Mouse (Mus musculus) limb, embryonic 10.5 days (tissue): ENCODE measurements around the gene Cask. TPM values are rescaled to one million over a fixed set of nuclear protein-coding genes. Genes with fewer than 3 reads are reported as not detected.

Experiments
- DNase-seq: peaks from one replicate; pipeline ENCODE4 v3.0.0-alpha.2; 2017; ENCODE audit warnings: low spot score
- H3K27ac ChIP-seq: fragments of 300-500 bp; sonication (generic); 2 replicates; pipeline ENCODE4 v1.5.1; 2016; ENCODE audit warnings: mild to moderate bottlenecking
- H3K27me3 ChIP-seq: fragments of 300-500 bp; sonication (generic); 2 replicates; pipeline ENCODE4 v1.6.1; 2016; ENCODE audit warnings: low read depth, mild to moderate bottlenecking; ENCODE audit not compliant: poor library complexity, severe bottlenecking
- H3K36me3 ChIP-seq: fragments of 300-500 bp; sonication (generic); 2 replicates; pipeline ENCODE4 v1.6.1; 2016; ENCODE audit warnings: mild to moderate bottlenecking, moderate library complexity
- H3K4me1 ChIP-seq: fragments of 300-500 bp; sonication (generic); 2 replicates; pipeline ENCODE4 v1.6.1; 2016
- H3K4me3 ChIP-seq: fragments of 300-500 bp; sonication (generic); 2 replicates; pipeline ENCODE4 v1.5.1; 2016; ENCODE audit warnings: mild to moderate bottlenecking, moderate library complexity
- H3K9me3 ChIP-seq: fragments of 300-500 bp; sonication (generic); replicated peaks from 2 replicates; pipeline ENCODE4 v1.6.1; 2016; ENCODE audit warnings: mild to moderate bottlenecking
- WGBS: fragments of 180-500 bp; shearing (Covaris S2); methylation state at CpG from one replicate; pipeline ENCODE4 v1.1.7; 2016; 5-methylcytosine and 5-hydroxymethylcytosine counted together
- polyA plus RNA-seq: library from polyadenylated mRNA; unstranded; fragments of >200 nt; fragmentation: Nextera tagmentation; extraction: Ambion mirVana; gene quantifications from 2 replicates; pipeline ENCODE4 v1.2.1, GENCODE M21; 2016

The Cask gene
- polyA plus RNA-seq, 1 experiment from 2014 or later, result 11.7 TPM

DNA sequence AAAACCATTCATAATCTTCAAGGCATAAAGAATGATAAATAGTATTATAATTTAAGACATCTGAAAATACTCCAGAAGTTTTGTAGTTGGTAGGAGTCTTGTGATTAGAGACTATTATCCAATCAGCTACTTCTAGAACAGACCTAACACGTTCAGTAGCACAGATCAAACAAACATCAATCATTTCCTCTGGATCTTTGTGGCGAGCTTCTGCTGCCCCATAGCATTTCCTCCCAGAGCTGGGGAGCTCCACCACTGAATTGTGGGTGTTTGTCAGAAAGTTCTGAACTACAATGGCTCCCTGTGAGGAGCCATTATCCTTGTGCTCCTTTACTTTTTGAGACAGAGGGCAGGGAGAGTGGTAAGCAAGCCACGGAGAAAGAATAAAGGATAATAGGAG lies 243.4 kb downstream of the Cask start:
- WGBS, result 76% methylated on average over 3 of the region's 3 CpGs
- Histone ChIP-seq H3K27me3 (peaks cover 10% of the 10 kb centered on the region), H3K36me3 (no peaks in the 10 kb centered on the region), H3K27ac (no peak overlapping the region), H3K4me1 (no peaks in the 10 kb centered on the region), H3K4me3 (no peak overlapping the region), H3K9me3 (no peaks in the 10 kb centered on the region)
- DNase-seq, result no peak

DNA sequence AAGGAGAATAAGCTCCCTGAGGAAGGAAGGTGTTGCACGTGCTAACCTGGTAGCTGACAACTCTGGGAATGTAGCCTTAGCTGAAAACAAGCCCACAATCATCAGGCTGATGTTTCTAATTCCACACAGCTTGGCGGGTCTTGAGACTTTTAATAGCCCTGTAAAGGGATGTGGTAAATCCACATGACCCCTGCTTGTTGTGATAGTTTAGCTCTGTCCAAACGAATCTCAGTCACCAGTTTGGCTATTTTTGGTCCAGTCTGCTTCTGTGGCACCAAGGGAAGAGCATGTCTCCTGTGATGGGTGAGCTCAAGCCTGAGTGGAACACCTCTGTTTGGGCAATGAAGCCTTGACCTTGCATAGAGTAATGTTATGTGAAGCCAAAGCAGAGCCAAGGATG lies 244.4 kb downstream of the Cask start:
- Histone ChIP-seq H3K9me3 (no peaks in the 10 kb centered on the region), H3K4me3 (no peak overlapping the region), H3K4me1 (no peaks in the 10 kb centered on the region), H3K36me3 (no peaks in the 10 kb centered on the region), H3K27me3 (peaks cover 10% of the 10 kb centered on the region), H3K27ac (no peak overlapping the region)
- 72% methylated on average over 3 of the region's 3 CpGs for WGBS
- DNase-seq, result no peak

- DNase-seq, result no peak
- no peak overlapping the region for H3K27ac ChIP-seq
- no peaks in the 10 kb centered on the region for H3K4me1 ChIP-seq
- H3K9me3 ChIP-seq, result no peaks in the 10 kb centered on the region
- H3K27me3 ChIP-seq, result peaks cover 20% of the 10 kb centered on the region
- 62% methylated on average over 1 of the region's 1 CpGs for WGBS
- H3K36me3 ChIP-seq, result no peaks in the 10 kb centered on the region
- H3K4me3 ChIP-seq, result no peak overlapping the region
These were observed 251.2 kb downstream of the Cask start for GRCm38 (mm10) chrX:13599966-13600365.

- DNase-seq, result no peak
- no peaks in the 10 kb centered on the region for H3K4me1 ChIP-seq
- WGBS, result 78% methylated on average over 2 of the region's 2 CpGs
- peaks cover 25% of the 10 kb centered on the region for H3K27me3 ChIP-seq
- no peak overlapping the region for H3K27ac ChIP-seq
- H3K36me3 ChIP-seq, result no peaks in the 10 kb centered on the region
- no peak overlapping the region for H3K4me3 ChIP-seq
- no peaks in the 10 kb centered on the region for H3K9me3 ChIP-seq
These were observed 251.8 kb downstream of the Cask start for GRCm38 (mm10) chrX:13599373-13599772.

DNA sequence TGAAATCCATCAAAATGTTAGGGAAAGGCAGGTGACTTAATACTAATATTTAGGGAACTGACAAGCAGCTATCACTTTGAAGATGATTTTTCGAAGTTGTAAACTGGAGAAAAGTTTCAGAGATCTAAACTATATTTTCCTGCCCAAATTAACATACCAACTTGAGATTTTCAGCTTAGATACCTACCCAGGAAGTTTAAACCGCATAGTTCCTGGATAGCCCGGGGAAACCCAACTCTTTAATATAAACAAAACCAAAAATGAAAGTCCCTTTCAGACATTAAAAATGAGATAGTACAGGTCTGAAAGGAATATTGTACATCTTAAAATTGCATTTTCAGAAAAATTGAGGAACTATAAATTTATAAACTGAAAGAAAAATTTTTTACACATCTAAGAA lies 273.5 kb downstream of the Cask start:
- no peak for DNase-seq
- no peak overlapping the region for H3K27ac ChIP-seq
- H3K36me3 ChIP-seq, result no peaks in the 10 kb centered on the region
- H3K4me3 ChIP-seq, result no peak overlapping the region
- no peaks in the 10 kb centered on the region for H3K9me3 ChIP-seq
- peaks cover 11% of the 10 kb centered on the region for H3K27me3 ChIP-seq
- WGBS, result 91% methylated on average over 3 of the region's 3 CpGs
- H3K4me1 ChIP-seq, result no peaks in the 10 kb centered on the region

- 83% methylated on average over 2 of the region's 2 CpGs for WGBS
These were observed 274.6 kb downstream of the Cask start for GRCm38 (mm10) chrX:13576606-13577005.

DNA sequence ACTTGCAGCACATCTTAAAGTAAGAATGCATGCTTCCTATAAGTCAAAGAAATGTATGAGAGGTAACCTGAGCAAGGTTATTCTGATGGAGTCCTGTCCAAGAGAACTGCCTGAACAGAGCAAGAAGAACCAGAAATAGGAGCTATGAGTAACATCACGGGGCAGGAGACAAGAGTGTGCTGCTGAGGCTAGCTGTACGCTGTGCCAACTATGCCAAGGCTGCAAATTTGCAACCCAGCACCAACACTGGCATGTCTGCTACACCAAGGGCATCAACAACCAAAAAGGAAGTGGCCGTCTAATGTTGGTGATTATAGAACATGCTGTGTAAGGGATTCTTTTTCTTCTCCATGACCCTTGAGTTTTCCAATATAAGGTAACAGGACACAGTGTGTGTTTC lies 276.3 kb downstream of the Cask start:
- H3K9me3 ChIP-seq, result no peaks in the 10 kb centered on the region
- H3K27ac ChIP-seq, result no peak overlapping the region
- 87% methylated on average over 3 of the region's 3 CpGs for WGBS
- H3K27me3 ChIP-seq, result peaks cover 26% of the 10 kb centered on the region
- no peaks in the 10 kb centered on the region for H3K4me1 ChIP-seq
- H3K36me3 ChIP-seq, result no peaks in the 10 kb centered on the region
- no peak for DNase-seq
- H3K4me3 ChIP-seq, result no peak overlapping the region

More at GRCm38 (mm10) chrX:13576606-13577005, 274.6 kb downstream of the Cask start:
- no peaks in the 10 kb centered on the region for H3K9me3 ChIP-seq
- no peak overlapping the region for H3K27ac ChIP-seq
- no peaks in the 10 kb centered on the region for H3K4me1 ChIP-seq
- no peak for DNase-seq
- H3K36me3 ChIP-seq, result no peaks in the 10 kb centered on the region
- H3K4me3 ChIP-seq, result no peak overlapping the region
- peaks cover 13% of the 10 kb centered on the region for H3K27me3 ChIP-seq

DNA sequence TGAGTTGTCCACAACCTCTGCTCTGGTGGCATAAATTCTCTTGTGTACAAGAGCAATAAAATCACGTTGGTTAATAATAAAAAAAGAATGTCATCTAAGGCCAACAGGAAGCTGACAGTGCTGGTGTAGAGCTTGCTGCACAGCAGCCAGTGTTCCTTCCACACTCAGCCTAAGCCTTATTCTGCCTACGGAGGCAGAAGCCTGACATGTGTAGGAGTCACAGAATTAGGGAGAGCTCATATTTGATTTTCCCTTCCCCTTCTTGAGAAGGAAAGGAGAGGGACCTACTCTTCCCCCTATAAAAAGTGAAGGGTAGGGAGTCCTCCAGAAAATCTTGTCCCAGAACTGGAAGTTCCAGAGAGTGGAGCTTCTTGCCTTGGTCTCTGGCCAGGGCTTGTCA lies 276.9 kb downstream of the Cask start:
- no peaks in the 10 kb centered on the region for H3K4me1 ChIP-seq
- no peak overlapping the region for H3K4me3 ChIP-seq
- WGBS, result 68% methylated on average over 2 of the region's 2 CpGs
- no peak overlapping the region for H3K27ac ChIP-seq
- no peak for DNase-seq
- H3K9me3 ChIP-seq, result no peaks in the 10 kb centered on the region
- H3K27me3 ChIP-seq, result peaks cover 31% of the 10 kb centered on the region
- H3K36me3 ChIP-seq, result no peaks in the 10 kb centered on the region

GRCm38 (mm10) chrX:13554504-13554903 lies 296.7 kb downstream of the Cask start:
- 90% methylated on average over 3 of the region's 3 CpGs for WGBS
- Histone ChIP-seq H3K4me1 (no peaks in the 10 kb centered on the region), H3K27ac (no peak overlapping the region)

GRCm38 (mm10) chrX:13552288-13552687 lies 298.9 kb downstream of the Cask start:
- H3K4me1 ChIP-seq, result no peaks in the 10 kb centered on the region
- no peak overlapping the region for H3K27ac ChIP-seq
- no peak for DNase-seq
- no peaks in the 10 kb centered on the region for H3K9me3 ChIP-seq
- peaks cover 58% of the 10 kb centered on the region for H3K27me3 ChIP-seq
- no peaks in the 10 kb centered on the region for H3K36me3 ChIP-seq
- WGBS, result 85% methylated on average over 2 of the region's 2 CpGs
- no peak overlapping the region for H3K4me3 ChIP-seq

More at GRCm38 (mm10) chrX:13554504-13554903, 296.7 kb downstream of the Cask start:
- Histone ChIP-seq H3K27me3 (peaks cover 37% of the 10 kb centered on the region), H3K4me3 (no peak overlapping the region), H3K9me3 (no peaks in the 10 kb centered on the region), H3K36me3 (no peaks in the 10 kb centered on the region)
- DNase-seq, result no peak

- WGBS, result 96% methylated on average over 4 of the region's 4 CpGs
- peaks cover 64% of the 10 kb centered on the region for H3K27me3 ChIP-seq
- no peaks in the 10 kb centered on the region for H3K4me1 ChIP-seq
- no peak overlapping the region for H3K27ac ChIP-seq
- H3K4me3 ChIP-seq, result no peak overlapping the region
- no peaks in the 10 kb centered on the region for H3K9me3 ChIP-seq
- DNase-seq, result no peak
- H3K36me3 ChIP-seq, result no peaks in the 10 kb centered on the region
These were observed 299.6 kb downstream of the Cask start for GRCm38 (mm10) chrX:13551566-13551965.

DNA sequence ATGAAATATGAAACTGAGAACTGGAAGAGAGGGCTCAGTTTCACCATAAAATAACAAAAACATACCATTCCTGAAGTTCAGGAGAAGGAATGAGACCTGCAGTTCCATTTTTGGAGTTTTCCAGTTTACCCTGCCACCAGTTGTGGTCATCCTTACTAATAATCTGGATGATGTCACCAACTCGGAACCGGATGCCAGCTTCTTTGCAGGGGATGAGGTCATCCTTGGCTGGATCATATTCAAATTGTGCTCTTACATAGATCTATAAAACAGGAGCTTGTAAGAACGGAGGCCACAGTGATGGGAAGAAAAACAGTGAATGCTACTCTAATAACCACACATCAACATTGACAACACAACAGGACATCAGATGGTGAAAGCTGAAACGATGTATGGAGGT lies 302.1 kb downstream of the Cask start:
- Histone ChIP-seq H3K4me3 (no peak overlapping the region), H3K27me3 (peaks cover 68% of the 10 kb centered on the region), H3K36me3 (peaks cover 3% of the 10 kb centered on the region; the same call in 1 of the 2 replicates), H3K27ac (no peak overlapping the region), H3K4me1 (no peaks in the 10 kb centered on the region), H3K9me3 (no peaks in the 10 kb centered on the region)
- DNase-seq, result no peak
- WGBS, result 93% methylated on average over 4 of the region's 4 CpGs

DNA sequence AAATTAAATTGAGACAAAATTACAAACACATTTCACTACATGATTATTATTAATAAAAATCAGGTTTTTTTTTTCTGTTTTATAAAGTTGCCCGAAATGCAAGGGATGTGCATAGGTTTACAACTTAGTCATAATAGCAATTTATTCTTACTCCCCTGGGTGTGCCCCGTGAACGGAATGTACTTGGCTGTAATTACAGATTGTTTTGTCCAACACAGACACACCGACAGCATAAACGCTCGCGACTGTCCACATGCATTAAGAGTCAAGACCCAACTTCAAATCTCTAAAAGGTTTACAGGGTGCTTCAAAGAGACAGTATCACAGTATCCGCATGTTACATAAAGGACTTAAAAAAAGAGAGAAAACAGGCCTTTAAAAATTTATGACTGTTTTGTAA lies 329.9 kb downstream of the Cask start:
- Histone ChIP-seq H3K4me3 (no peak overlapping the region), H3K4me1 (no peaks in the 10 kb centered on the region), H3K36me3 (peaks cover 8% of the 10 kb centered on the region; the same call in 1 of the 2 replicates), H3K27ac (no peak overlapping the region), H3K9me3 (no peaks in the 10 kb centered on the region), H3K27me3 (peaks cover 79% of the 10 kb centered on the region)
- 93% methylated on average over 8 of the region's 8 CpGs for WGBS
- DNase-seq, result no peak

DNA sequence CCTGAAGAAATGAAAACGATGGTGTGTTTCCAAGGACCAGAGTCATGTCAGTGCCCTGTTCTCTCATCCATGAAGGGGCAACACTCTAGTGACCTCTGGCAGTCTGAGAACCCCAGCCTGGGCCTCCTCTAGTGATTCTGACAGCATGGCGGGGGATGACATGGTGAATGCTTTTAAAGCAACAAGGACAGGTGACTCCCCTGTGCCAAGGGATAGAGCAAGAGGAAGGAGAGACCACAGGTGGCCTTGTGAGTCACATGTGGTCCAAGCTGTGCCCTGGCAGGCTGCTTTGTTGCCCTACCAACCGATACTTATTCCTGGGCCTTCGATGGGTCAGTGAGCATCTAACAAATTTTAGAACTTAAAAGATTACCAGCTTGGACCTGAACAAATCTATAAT lies 330.6 kb downstream of the Cask start:
- WGBS, result 95% methylated on average over 4 of the region's 4 CpGs
- H3K4me1 ChIP-seq, result no peaks in the 10 kb centered on the region
- no peak overlapping the region for H3K4me3 ChIP-seq
- H3K27me3 ChIP-seq, result peaks cover 79% of the 10 kb centered on the region
- no peak overlapping the region for H3K27ac ChIP-seq
- no peak for DNase-seq
- H3K36me3 ChIP-seq, result 0 out of 2 replicates have a peak, but pooled peaks cover 4% of the 10 kb centered on the region
- H3K9me3 ChIP-seq, result no peaks in the 10 kb centered on the region
